Mouse (Mus musculus): ENCODE measurements around the gene Ppil4.
A peak's percentile ranks its signal among the peaks of the same experiment; 100 is the strongest.
"Not testable (repeated sequence)": the region's sequence is repeated elsewhere in the genome, so short reads cannot be mapped to it uniquely, and the experiment has no call there.

The Ppil4 gene

DNA sequence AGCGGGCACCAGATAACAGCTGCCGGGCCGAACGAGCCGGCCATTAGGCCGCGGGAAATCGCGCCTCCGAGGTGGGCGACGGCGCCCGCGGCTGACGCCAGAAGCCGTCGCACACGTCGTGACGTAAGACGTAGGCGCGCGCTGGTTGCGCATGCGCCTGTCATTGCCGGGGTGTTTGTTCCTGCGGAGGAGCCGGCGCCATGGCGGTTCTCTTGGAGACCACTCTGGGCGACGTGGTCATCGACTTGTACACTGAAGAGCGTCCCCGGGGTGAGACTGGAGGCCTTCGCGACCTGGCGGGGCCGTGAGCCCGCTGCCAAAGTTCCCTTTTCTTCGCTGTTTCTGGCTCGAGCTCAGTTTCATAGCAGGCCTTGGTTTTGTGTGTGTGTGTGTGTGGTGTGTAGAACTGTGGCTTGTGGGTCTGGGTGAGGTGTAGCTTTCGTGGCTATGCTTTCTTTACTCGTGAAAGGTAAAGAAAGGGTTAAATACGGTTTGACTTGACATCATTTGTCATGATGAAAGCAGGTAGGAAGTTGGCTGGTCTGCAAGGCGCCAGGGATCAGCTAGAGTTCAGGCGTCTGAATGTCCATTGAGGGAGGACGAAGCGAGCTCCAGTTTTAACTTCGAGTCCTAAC lies at the start of gene Ppil4, which contains the start of gene Ginm1:
Gene Ppil4, plus strand, starts transcription at position 141 of the 635 bp plus-strand sequence.
Gene Ginm1, minus strand, starts transcription at position 74 of the 635 bp plus-strand sequence.
- DNase-seq (ENCODE audit: low read depth in 2 of 2, low spot score in 2 of 2), result peak; percentile 84 to 88

DNA sequence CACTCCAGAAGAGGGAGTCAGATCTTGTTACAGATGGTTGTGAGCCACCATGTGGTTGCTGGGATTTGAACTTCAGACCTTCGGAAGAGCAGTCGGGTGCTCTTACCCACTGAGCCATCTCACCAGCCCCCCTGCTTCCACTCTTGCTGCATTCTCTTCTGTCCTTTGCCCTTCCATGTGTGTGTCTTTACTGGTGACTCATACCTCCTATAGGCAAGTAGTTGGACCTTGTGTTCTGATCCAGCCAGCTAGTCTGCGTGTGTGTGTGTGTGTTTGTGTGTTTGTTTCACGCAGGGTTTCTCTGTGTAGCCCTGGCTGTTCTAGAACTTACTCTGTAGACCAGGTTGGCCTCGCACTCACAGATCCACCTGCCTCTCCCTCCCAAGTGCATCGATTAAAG lies 47.2 kb upstream of the Ppil4 start:
- DNase-seq (ENCODE audit: low read depth in 2 of 2, low spot score in 2 of 2), result not testable (repeated sequence)

DNA sequence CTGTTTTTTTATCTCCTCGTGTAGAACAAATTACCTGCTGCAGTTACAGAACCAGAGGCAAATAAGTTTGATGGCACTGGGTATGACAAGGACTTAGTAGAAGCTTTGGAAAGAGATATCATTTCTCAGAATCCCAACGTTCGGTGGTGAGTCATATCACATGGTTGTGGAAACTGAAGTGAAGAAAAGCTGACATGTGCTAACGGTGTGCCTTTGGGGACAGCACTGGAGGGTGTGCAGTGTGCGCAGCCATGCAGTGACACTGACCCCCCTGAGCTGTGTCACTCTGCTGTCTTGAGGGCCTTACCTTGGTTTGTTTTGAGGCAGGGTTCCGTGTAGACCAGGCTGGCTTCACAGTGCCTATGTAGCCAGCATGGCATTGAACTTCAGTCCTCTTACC lies 43.9 kb upstream of the Ppil4 start:
- no peak for DNase-seq (ENCODE audit: low read depth in 2 of 2, low spot score in 2 of 2)

DNA sequence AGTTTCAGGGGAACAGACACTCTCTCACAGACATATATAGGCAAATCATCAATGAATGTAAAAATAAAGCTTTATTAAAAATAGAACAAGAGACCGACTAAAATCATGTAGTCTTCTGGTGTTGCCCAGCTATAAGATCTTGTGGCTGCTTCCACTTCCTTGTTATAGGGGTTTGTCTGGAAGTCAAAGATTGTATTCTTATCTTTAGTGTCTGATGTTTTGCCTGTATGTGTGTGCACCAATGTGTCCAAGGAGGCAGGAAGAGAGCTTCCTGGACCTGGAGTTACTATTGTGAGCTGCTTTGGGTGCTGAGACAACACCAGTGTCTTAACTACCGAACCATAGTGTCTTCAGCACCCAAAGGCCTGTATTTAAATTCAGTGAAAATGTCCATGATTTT lies 35.1 kb upstream of the Ppil4 start:
- no peak for DNase-seq (ENCODE audit: low read depth in 2 of 2, low spot score in 2 of 2)

DNA sequence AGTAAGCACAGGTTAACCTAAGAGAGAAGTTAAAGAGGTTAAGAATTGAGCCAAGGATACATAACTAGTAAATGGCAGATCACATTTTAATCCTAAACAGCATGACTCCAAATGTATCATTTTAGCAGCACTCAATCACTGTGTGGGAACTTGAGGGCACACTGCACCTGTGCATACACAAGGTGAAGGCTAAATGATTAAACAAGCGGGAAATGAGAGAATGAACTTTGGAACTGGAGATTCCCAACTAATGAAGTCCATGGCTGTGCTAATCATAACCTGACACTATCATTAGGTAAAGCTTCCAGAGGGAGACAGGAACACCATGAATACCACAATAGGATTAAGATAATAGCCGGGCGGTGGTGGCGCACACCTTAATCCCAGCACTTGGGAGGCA lies 20.3 kb upstream of the Ppil4 start:
- DNase-seq (ENCODE audit: low read depth in 2 of 2, low spot score in 2 of 2), result no peak

DNA sequence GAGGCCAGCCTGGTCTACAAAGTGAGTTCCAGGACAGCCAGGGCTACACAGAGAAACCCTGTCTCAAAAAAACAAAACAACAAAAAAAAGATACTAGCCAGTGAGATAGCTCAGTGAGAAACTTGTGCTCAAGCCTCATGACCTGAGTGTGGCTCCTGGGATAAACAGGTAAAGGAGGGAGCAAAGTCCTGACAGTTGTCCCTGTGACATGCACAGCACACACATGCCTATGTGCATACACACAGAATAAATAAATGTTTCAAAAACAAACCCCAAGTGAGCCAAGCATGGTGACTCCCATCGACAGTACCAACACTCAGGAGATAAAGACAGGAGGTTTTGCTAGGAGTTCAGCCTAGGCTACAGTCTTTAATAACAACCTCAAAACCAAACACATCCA lies 19.9 kb upstream of the Ppil4 start:
- no peak for DNase-seq (ENCODE audit: low read depth in 2 of 2, low spot score in 2 of 2)

DNA sequence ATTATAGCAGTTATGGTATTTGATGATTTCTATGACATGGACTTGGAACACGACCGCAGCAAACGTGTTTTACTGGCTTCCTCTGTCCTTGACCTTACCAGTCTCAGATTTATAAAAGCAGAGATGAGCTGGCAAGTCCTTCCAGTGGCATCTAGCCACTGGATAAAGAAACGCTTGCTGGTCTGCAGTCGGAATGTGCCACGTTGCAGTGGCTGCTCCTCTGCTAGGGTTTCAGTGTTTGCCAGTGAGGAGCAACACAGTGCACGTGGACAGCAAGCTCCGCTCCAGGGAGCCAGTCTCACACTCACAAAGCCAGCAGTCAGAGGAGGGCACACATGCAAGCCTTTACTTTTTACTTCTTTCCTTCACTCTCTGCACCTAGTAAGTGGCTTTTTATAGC lies 17.3 kb upstream of the Ppil4 start:
- no peak for DNase-seq (ENCODE audit: low read depth in 2 of 2, low spot score in 2 of 2)

DNA sequence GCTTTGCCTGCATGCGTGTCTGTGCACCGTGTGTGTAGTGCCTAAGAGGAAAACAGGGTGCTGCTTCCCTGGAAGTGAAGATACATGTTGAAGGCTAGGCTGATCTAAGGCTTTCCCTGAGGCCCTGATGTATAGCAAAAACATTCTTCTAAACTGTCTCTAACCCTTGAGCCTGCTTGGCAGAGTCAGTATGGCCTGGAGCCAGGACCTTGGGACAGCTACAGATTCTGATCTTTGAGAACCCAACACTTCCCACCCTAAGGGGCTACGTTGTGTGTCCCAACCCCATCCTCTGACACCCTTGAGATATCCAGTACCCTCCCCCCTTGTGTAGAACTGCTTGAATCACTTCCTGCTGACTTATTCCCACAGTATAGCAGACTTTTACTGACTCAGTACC lies 14.3 kb upstream of the Ppil4 start:
- no peak for DNase-seq (ENCODE audit: low read depth in 2 of 2, low spot score in 2 of 2)

DNA sequence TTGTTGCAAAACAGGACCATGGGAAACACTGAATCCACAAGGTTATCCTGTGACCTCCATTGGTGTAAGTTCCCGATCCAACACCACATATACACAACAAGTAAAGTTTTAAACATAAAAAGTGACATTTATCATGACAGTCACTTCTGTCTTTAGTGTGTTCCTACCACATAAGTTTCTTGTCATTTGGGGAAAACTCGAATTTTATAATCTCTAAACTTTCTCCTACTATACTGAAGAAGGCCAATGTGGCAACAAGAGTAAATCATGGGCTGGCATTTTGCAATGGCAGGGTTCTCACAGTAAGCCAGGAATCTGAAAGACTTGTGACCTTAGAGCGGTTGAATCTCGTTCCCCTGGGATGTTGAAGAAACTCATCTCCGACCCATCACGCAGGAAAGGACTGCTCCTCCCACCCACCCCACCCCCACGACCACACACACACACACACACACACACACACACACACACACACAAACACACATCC lies 12.9 kb upstream of the Ppil4 start:
- DNase-seq (ENCODE audit: low read depth in 2 of 2, low spot score in 2 of 2), result no peak

DNA sequence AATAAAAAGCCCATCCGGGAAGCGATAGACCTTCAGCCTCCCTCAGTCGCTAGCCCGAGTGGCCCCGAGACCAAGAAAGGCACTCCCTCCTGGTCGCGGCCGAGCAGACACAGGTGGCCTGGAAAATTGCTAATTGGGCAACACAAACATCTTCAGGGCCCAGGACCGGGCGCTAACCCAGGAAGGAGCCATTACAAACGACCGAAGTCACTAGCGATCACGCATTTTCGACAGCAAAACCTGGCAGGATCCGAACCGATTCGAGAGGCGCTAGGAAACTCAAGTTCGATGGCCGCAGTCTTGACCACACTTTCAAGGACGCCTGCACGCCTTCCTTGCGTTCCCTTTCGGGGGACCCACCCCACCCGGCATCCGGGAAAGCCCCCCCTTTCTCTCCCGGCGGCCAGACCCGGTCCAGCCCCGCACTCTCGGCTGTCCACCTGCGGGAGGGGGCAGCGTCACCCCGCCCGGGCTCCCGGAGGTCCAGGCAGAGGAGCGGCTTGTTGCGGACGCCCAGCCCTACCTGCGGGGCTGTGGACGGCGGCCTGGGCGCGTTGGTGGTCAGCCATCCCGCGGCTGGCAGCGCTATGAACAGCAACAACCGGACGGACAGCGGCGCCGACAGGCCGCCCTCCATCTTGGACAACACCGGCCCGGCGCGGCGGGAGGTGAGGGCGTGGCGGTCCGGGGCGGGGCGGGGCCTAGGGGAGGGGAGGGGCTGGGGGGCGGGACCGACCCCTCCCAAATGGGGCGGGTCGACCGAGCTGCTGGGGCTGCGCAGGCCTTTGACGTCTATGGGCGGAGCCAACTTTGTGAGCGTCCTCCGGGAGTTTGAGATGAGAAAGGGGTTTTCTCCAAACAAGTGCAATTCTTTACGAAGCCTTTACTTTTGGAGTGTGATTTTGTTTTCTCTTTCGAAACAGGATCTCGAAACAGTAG lies 12.2 kb upstream of the Ppil4 start:
- DNase-seq (ENCODE audit: low read depth in 2 of 2, low spot score in 2 of 2), result peak; percentile 77 to 78

DNA sequence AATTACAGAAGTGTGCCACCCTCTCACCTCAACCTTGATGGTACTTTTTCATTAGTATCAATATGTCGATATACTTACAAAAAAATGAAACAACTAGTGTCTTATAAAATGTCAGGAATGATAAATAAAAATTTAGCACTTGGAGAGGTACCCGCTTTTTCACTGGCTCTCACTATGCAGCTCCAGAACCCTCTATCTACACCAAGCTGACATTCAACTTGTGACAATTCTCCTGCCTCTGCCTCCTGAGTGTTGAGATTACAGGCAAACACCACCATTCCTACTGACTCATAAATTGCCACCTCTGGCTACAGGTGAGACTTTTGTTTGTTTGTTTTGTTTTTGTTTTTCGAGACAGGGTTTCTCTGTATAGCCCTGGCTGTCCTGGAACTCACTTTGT lies 11.5 kb upstream of the Ppil4 start:
- DNase-seq (ENCODE audit: low read depth in 2 of 2, low spot score in 2 of 2), result no peak

DNA sequence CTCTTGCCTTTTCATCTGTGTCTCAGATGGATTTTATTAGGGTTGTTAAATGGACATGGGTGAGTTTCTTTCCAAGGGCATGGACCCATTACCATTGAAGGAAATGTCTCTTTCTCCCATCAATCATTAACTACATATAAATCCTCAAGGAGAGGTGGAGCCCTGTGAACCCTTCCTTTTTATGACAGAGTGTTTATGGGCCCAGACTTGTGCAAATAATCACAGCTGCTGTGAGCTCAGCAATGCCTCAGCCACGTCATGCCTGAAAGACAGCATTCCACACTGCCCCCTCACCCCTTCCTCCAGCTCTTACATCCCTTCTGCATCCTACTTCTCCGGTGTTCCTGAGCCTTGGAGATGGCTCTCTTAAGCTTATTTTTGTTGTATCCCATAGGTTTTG lies 5.4 kb upstream of the Ppil4 start:
- DNase-seq (ENCODE audit: low read depth in 2 of 2, low spot score in 2 of 2), result no peak

DNA sequence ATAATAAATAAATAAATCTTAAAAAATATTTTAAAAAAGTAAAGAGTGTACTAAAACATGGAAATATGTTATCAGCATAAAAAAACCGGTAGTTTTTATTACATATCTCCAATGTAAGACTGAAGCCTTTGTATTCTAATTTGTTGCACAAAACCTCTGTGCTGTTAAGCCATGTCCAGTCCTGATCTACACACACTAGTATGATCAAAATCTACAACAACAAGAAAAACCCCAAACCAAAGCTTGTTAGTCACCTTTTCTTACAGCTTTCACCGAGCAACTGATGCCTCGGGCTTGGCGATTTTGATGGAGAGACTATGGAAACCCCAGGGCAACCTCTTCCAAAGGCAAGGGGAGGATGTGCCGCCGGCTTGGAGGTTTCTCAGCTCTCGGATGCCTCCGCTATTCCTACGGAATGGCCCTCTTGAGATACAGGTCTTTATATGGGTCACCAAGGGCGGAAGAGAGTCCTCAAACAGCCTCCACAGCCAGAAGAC lies 389 bp upstream of the Ppil4 start:
- DNase-seq (ENCODE audit: low read depth in 2 of 2, low spot score in 2 of 2), result no peak

DNA sequence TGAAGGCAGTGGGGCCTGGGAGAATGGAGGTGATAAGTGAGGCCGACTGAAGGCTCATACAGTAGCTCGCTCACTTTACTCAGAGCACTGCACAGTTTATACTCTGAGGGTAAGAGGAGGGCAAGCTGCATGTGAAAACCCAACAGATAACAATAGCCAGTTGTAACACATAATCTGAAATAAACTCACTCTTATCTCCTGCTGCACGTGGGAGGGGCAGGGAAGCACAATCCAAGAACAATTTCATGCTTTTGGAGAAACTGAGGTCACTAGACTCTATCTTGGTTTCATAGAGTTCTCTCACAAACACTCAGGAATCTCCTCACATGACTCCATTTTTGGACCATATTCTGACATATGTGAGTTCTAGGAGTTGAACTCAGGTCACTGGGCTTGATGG lies 8.6 kb downstream of the Ppil4 start:
- DNase-seq (ENCODE audit: low read depth in 2 of 2, low spot score in 2 of 2), result no peak

DNA sequence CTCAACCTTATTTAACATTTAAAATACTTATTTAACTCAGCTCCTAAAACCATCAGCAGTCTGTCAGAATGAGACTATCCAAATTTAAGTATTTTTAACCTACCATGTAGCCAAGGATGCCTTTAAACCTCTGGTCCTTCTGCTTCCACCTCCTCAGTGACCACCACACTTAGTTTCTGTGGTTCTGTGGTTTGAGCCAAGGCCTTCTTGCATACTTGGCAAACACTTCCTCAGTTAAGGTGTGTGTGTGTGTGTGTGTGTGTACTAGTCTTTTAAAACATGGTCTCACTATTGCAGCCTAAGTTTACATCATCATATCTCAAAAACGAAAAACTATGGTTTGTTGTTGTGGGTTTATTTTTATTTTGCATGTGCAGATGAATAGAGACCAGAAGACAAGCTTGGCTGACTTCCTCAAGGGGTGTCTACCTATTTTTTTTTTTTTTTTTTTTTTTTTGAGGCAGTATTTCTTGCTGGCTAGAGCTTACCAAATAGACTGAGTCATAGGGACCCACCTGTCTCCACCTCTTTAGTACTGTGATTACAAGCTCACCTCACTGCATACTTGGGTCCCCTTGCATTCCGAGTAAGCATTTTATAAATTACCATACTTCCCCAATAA lies 9.9 kb downstream of the Ppil4 start:
- no peak for DNase-seq (ENCODE audit: low read depth in 2 of 2, low spot score in 2 of 2)

DNA sequence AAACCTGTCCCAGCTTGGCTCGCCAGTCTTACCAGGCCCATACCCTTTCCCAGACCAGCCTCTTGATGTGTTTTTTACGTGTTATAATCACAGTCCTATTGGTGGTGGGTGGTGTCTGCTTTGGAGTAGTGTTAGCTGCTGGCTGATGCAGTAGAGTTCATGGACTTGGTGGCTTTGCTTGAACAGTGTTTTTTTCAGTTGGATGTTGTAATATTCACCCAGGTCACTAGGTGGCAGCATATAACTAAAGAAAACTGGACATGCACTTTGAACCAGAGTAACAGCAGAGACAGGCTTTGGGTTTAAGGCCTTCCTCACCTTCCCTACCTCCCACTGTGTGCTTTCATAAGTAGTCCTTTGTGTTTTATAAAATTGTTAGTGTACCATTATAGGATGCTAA lies 17.2 kb downstream of the Ppil4 start:
- peak; percentile 60 to 78 for DNase-seq (ENCODE audit: low read depth in 2 of 2, low spot score in 2 of 2)

DNA sequence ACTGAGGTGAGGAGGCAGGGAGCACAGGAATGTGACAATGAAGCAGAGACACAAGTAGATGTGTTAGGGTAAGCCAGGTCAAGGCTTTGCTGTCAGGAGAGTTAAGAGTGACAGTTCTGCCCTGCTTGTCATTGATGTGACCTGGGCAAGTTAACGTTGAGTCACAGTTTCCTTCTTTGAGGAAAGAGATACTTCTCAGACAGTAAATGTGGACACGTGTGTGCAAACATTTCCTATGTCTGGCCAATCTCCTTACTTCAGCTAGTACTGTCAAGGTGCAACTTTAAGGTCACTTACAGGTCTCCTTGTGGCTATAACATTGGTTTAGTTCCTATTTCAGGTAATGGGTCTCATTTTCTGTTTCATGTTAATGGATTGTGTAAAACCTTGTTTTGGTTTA lies 23.8 kb downstream of the Ppil4 start:
- no peak for DNase-seq (ENCODE audit: low read depth in 2 of 2, low spot score in 2 of 2)

DNA sequence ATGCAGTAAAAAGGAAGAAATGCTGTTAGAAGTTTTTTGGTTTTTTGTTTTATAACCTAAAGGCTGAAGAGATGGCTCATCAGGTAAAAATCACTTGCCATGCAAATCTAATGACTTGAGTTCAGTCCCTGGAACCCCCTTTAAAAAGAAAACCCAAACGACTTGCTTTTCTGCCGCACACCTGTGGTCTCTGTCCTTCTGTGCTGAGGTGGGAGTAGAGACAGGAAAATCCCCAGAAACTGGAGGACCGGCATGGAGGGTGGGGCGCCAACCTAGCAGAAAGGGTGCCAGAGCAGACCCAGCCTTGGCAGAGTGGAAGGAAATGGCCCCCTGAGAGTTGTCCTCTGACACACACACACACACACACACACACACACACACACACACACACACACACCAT lies 26.0 kb downstream of the Ppil4 start:
- no peak for DNase-seq (ENCODE audit: low read depth in 2 of 2, low spot score in 2 of 2)

DNA sequence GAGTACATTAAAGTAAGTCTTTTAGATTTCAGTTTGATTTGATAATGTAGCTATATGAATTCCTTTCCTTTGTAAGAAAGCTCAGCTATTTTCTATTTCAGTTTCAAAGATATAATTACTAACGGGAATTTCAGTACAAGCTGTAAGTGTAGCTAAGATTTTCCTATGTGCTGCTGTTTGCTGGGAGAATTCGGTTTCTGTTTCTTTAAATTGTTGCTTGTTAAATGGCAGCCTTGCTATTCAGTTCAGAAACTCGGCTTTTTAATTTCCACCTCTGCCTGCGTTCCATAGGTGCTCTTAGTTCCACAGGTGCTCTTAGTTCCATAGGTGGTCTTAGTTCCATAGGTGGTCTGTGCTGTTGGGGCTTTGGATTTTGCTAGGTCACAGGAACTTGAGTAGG lies 26.5 kb downstream of the Ppil4 start:
- DNase-seq (ENCODE audit: low read depth in 2 of 2, low spot score in 2 of 2), result no peak

DNA sequence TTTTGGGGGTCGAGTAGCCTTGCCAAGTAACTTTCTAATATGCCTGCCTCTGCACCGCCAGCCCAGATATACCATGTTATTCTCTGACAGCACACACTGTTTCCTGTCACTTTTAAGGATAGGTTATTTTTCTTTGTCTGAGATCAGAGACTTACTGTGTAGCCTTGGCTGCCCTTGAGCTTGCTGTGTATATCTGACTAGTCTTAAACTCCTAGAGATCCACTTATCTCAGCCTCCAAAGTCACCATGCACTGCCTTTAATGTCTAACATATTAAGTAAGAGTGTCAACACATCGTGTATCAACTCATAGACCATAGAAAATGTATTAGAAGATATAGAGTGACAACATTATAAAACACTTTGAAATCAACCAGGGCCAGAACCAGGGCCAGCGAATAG lies 26.9 kb downstream of the Ppil4 start:
- no peak for DNase-seq (ENCODE audit: low read depth in 2 of 2, low spot score in 2 of 2)

DNA sequence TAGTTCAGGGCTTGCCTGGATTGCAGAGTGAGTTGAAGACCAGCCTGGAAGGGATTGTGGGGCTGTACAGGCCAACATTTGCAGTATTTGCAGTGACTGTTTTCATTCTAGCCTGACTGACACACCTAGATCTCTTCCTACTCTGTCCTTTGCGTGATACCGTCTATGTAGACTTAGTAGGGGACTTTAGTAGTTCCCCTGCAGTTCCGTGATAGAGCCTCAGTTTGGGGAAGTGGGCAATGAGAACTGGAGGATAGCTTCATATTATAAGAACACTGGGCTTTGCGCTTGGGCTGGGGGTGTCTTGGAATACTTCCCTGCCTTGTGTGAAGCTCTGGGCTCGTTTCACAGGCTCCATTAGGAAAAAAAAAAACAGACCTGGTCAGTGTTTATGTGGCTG lies 27.5 kb downstream of the Ppil4 start:
- DNase-seq (ENCODE audit: low read depth in 2 of 2, low spot score in 2 of 2), result no peak

DNA sequence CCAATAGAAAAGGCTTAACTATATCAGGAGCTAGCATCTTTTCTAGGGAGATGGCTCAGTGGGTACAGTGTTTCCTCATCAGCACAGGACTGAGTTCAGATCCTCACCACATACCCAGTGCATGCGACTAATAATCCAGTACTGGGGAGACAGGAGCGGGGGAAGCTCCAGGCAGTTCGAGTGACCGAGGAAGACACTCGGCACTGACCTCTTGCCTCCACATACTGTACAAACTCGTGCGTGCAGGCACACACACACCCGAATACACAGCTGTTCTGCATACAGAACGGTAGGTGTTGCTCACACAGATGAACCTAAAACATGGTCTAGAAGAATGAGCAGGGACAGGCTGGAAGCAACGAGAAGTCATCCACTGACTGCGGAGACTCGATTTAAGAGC lies 29.3 kb downstream of the Ppil4 start:
- DNase-seq (ENCODE audit: low read depth in 2 of 2, low spot score in 2 of 2), result no peak

Data from CD8-positive naive resting alpha-beta T cell, adult 2 months (primary cell).